Mouse (Mus musculus) cerebellum, postnatal 25 days (tissue): ENCODE data around the gene Klf13.

Experiments used
- DNase-seq, 2 experiments: peaks; one replicate each; pipeline ENCODE4 v3.0.0; 2021; ENCODE audit warnings: mixed read lengths in 2 of 2

Klf13 gene

GRCm38 (mm10) chr7:63882739-63883138 lies 56.0 kb downstream of the Klf13 start:
- peak; percentile 78 to 82 for DNase-seq

DNA sequence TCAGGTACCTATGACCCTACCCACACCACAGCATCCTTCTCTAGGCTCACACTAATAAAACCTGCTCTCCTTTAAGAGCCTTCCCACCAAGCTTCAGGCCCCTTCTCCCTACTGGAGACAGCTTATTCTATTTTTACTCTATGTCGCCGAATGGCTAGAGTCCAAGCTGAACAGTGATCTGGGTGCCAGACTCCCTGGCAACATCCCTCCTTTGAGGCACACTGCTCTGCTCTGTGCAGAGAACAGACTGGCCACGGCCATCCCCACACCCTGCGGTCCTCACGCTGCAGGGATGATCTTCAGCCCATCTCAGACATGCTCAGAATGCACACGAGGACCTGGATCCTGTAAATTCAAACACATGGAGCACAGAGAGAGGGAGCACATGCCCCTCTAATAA lies 59.1 kb downstream of the Klf13 start:
- DNase-seq: peak; percentile 68 to 72

DNA sequence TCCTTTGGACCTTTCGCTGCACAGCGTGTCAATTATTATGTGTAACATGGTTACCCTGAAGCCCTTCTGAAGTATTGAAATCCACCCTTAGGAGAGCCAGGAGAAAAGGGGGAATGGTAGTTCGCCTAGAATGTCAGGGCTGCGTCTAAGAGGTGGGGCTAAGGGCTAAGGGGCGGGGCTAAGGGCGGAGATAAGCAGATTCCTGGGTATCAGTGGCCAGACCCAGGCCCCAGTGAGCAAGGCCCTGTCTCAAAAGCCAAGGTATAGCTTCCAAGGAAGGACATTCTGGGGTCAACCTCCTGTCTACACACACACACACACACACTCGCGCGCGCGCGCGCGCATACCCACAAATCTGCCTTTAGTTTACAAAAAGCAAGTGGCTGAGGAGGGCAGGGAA lies 61.1 kb downstream of the Klf13 start:
- DNase-seq: no peak

DNA sequence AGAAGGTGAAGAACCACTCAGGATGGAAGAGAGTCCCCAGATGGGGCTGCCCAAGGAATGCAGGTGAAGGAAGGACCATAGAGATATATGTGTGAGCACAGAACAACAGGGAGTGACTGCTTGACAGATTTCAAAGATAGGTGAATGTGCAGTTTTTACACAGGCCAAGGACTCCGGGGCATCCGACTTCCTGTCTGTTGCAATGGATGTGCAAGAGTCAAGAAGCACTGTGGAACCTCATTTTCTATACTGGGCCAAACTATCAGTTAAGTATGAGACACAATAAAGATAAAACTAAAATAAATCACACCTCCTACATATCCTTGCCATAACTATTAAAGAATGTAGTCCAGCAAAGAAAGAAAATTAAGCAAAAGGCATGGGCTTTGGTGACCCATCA lies 62.1 kb downstream of the Klf13 start:
- no peak for DNase-seq

GRCm38 (mm10) chr7:63875686-63876085 lies 63.0 kb downstream of the Klf13 start:
- DNase-seq: no peak

DNA sequence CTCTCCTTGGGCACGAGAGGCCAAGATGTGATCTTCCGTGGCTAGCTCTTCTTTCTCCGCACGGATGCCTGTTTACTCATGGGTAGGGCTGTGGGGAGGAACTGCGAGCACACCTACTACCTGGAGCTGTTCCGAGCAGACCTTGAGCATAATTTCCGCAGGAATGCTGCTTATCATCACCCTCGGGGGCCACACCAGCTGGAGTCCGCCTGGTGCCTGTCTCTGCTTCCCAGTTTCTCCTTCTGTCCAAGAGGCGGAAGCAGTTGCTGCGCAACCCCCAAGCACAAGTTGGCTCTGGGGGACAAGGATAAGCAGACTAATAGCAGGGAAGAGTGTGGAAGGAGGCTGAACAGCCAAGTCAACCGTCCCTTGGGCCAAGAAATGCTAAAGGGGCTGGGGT lies 64.8 kb downstream of the Klf13 start:
- DNase-seq: no peak

DNA sequence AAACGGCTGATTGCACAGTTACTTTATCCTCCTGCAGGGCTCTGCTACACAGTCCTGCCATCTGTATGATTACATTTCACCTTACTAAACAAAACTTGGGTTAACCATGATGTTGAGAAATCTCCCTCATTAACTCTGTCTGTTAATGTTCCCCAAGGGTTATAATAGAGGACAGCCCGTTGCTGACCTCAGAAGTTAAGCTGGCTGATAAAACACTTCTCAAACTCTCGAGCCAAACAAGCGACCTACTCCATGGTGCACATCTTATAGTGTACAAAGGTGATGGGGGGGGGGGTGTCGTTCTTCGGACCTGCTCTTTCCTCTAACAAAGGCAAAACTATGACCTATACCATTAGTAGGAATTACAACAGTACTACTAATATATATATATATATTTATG lies 67.0 kb downstream of the Klf13 start:
- DNase-seq: no peak

- no peak for DNase-seq
Measured at GRCm38 (mm10) chr7:63868356-63868918, 70.3 kb downstream of the Klf13 start.

DNA sequence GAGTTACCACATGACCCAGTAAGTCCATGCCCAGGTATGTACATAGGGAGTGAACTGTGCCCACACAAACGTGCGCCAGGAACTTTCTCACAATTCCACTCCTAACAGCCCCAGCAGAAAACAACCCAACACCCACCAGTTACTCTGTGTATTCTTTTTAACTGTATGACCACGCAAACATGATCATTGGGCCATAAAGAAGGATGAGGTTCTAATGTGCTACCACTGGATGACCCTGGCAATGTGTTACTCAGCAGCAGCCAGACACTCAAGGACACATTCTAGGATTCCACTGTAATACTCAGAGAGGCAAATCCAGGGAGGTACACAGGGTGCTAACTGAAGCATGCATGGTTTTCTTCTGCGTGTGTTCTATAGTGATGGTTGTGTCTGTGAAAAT lies 72.8 kb downstream of the Klf13 start:
- DNase-seq: no peak

GRCm38 (mm10) chr7:63863046-63863445 lies 75.7 kb downstream of the Klf13 start:
- DNase-seq: no peak

DNA sequence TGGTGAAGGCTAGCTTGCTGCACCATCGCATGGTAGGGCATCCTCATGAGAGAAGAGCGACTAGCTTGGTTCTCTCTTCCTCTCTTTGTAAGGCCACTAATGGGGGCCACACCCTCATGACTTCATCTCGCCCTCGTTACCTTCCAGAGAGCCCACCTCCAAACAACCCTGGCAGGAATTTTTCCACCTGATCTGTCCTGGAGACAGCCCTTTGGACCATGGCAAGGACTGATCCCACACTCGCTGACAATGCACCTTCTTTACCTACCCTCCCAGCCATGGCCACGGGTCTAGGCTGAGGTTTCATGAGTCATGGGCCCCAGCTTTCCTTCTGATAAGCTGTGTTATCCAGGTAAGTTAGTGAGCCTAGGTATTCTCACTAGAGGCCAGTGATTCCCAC lies 77.6 kb downstream of the Klf13 start:
- DNase-seq: no peak

GRCm38 (mm10) chr7:63858571-63859152 lies 80.1 kb downstream of the Klf13 start:
- DNase-seq: peak; percentile 87 to 91

DNA sequence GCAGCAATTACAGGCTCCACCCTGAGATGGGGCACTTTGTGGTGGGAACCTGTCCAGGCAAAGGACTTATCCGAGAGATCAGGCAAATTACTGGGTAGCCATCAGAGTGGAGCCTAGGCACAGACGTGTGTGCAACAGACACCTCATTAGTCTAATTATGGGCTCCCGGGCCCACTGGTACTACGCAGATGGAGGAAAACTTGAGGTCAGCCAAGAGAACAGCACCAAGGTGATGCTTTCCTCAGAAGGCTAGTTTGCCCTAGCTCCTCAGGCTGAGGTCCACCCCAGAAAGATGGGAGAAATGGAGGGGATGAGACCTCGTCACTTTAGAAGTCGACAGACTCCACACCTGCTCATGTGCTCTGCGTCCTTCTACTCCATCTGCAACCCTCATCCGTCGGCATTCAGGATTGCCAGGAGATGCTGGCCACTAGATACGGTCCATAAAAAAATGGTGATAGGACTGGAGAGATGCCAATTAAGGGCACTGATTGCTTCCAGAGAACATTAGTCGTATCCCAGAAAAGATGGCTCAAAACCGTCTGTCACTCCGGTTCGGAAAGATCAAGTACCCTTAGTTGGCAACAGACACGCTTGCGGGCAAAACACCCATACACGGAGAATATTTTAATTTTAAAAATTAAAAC lies 80.8 kb downstream of the Klf13 start:
- no peak for DNase-seq

DNA sequence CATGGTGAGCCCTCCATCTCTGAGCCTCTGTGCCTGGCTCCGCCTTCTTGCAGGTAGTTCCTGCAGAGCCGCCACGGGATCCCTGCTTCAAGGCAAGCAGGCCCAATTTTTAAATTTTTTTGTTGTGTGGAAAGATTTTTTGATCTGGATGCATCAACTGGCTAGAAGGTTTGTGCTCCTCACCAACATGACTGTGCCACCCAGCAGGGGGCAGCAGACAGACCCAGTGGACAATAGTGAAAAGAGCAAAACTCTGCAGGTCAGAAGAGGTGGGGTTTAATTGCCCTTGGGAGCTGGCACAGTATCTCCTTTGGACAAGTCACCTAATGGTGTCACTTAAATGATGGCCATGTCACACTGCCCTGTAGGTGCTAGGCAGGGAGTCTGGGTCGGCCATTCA lies 83.4 kb downstream of the Klf13 start:
- DNase-seq: peak; percentile 69 to 79

GRCm38 (mm10) chr7:63851841-63852533 lies 86.7 kb downstream of the Klf13 start:
- DNase-seq: peak; percentile 95
